Mouse (Mus musculus): ENCODE results near the gene Ttc19. TPM values are rescaled to one million over a fixed set of nuclear protein-coding genes. Genes with fewer than 3 reads are reported as not detected.
"Not testable (repeated sequence)": the region's sequence is repeated elsewhere in the genome, so short reads cannot be mapped to it uniquely, and the experiment has no call there.

The Ttc19 gene
- polyA plus RNA-seq, 1 experiment from 2014 or later, result 20.1 TPM

DNA sequence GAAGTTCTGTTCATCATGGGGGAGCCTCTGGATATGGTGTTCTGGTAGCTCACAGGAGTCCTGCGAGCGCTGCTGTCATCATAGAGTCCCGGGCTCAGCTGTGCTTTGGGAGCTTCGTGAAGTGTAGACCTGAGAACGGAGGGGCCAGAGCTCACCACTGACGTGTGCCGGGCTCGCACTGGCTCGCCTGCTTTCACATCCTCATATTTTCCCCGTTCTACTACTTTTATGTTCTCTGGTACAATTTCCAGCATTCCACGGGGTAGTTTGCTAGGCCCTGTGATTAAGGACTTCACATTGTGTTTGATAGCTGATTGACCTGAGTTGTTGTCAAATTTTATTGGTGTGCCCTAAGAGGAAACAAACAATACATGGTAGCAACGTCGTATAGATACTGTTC, 61.7 kb downstream of the Ttc19 start:
- Histone ChIP-seq H3K4me2 (replicated peaks; ENCODE audit: low read depth, low read length) (no peak overlapping the region), H3K9me3 (ENCODE audit: control insufficient read depth, low read depth, low read length) (no peaks in the 10 kb centered on the region), H3K4me3 (ENCODE audit: low read depth, low read length) (no peak overlapping the region), H3K27ac (ENCODE audit: low read length) (no peak overlapping the region), H3K36me3 (ENCODE audit: control insufficient read depth, insufficient read depth, low read length) (peaks cover 35% of the 10 kb centered on the region), H3K9ac (replicated peaks; ENCODE audit: low read depth, low read length) (no peak overlapping the region), H3K4me1 (ENCODE audit: control insufficient read depth, insufficient read depth, low read length) (no peaks in the 10 kb centered on the region), H3K27me3 (ENCODE audit: control insufficient read depth, insufficient read depth, low read length) (no peaks in the 10 kb centered on the region)
- WGBS, result 91% methylated on average over 13 of the region's 13 CpGs
- ATAC-seq (ENCODE audit: insufficient number of reproducible peaks, insufficient read depth, low FRiP score, low read depth), result no peak

DNA sequence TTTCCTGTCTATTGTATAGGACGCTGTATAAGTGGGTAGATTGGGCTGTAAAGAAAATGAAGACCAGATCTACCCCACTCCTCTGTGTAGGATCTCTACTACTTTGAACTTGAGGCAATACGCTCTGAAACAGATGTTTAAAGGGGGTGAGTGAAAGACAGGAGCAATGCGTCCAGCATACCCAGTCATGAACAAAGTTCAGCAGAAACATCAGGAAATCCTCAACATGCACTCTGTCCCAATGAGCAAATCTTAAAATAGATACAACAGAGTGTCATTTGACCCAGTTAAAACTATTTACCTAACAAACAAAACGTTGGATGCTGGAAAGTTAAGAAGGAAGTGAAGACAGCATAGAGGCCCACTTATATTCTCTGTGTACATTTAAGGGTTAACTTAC, 70.7 kb downstream of the Ttc19 start:
- no peak for ATAC-seq (ENCODE audit: insufficient number of reproducible peaks, insufficient read depth, low FRiP score, low read depth)
- Histone ChIP-seq H3K9me3 (ENCODE audit: control insufficient read depth, low read depth, low read length) (no peaks in the 10 kb centered on the region), H3K9ac (replicated peaks; ENCODE audit: low read depth, low read length) (no peak overlapping the region), H3K4me1 (ENCODE audit: control insufficient read depth, insufficient read depth, low read length) (no peaks in the 10 kb centered on the region), H3K27ac (ENCODE audit: low read length) (no peak overlapping the region), H3K4me2 (replicated peaks; ENCODE audit: low read depth, low read length) (no peak overlapping the region), H3K27me3 (ENCODE audit: control insufficient read depth, insufficient read depth, low read length) (no peaks in the 10 kb centered on the region), H3K36me3 (ENCODE audit: control insufficient read depth, insufficient read depth, low read length) (peaks cover 58% of the 10 kb centered on the region), H3K4me3 (ENCODE audit: low read depth, low read length) (no peak overlapping the region)
- 86% methylated on average over 4 of the region's 4 CpGs for WGBS

DNA sequence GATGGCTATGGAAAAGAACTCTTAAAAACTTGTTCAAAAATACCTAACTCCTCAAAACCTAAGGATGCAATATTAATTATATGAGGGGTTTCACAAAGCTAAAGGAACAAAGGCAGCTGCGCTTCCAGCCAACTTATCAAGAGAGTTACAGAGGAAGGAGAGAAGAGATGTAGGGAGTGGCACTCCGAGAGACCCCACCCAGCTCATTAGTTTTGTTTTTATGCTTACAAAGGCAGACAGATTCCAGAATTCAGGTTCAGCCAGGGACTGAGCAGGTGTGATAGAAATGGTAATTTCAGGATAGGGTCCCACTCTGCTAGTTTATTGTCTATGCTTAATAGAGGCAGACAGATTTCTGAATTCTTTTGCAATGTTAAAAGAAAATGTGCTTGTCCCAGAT, 73.9 kb downstream of the Ttc19 start:
- no peaks in the 10 kb centered on the region for H3K9me3 ChIP-seq (ENCODE audit: control insufficient read depth, low read depth, low read length)
- no peak for ATAC-seq (ENCODE audit: insufficient number of reproducible peaks, insufficient read depth, low FRiP score, low read depth)
- H3K4me3 ChIP-seq (ENCODE audit: low read depth, low read length), result no peak overlapping the region
- no peak overlapping the region for H3K9ac ChIP-seq (replicated peaks; ENCODE audit: low read depth, low read length)
- no peaks in the 10 kb centered on the region for H3K4me1 ChIP-seq (ENCODE audit: control insufficient read depth, insufficient read depth, low read length)
- H3K36me3 ChIP-seq (ENCODE audit: control insufficient read depth, insufficient read depth, low read length), result peaks cover 49% of the 10 kb centered on the region
- no peaks in the 10 kb centered on the region for H3K27me3 ChIP-seq (ENCODE audit: control insufficient read depth, insufficient read depth, low read length)
- WGBS, result 80% methylated on average over 2 of the region's 2 CpGs
- H3K27ac ChIP-seq (ENCODE audit: low read length), result no peak overlapping the region
- H3K4me2 ChIP-seq (replicated peaks; ENCODE audit: low read depth, low read length), result no peak overlapping the region

DNA sequence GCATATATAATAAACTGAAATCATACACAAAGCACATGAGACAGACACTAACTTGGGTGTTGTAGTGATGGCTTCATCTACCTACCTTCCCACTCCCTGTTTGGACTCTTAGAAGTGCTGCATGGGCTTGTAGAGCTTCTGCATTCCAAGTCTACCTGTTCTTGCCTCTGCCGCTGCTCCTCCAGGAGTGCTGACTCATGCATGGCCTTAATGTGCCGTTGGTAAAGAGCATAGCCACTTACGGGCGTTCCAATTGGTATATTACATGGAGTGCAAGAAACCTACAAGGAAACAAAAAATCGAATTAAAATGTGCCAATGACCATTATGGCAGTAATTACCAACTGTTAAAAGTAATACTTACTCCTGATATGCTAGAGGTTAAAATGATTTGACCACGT, 85.6 kb downstream of the Ttc19 start:
- no peaks in the 10 kb centered on the region for H3K9me3 ChIP-seq (ENCODE audit: control insufficient read depth, low read depth, low read length)
- H3K36me3 ChIP-seq (ENCODE audit: control insufficient read depth, insufficient read depth, low read length), result peaks cover 34% of the 10 kb centered on the region
- H3K27me3 ChIP-seq (ENCODE audit: control insufficient read depth, insufficient read depth, low read length), result no peaks in the 10 kb centered on the region
- 93% methylated on average over 6 of the region's 6 CpGs for WGBS
- no peaks in the 10 kb centered on the region for H3K4me1 ChIP-seq (ENCODE audit: control insufficient read depth, insufficient read depth, low read length)
- H3K4me3 ChIP-seq (ENCODE audit: low read depth, low read length), result no peak overlapping the region
- H3K4me2 ChIP-seq (replicated peaks; ENCODE audit: low read depth, low read length), result no peak overlapping the region
- H3K9ac ChIP-seq (replicated peaks; ENCODE audit: low read depth, low read length), result no peak overlapping the region
- no peak overlapping the region for H3K27ac ChIP-seq (ENCODE audit: low read length)
- ATAC-seq (ENCODE audit: insufficient number of reproducible peaks, insufficient read depth, low FRiP score, low read depth), result no peak

DNA sequence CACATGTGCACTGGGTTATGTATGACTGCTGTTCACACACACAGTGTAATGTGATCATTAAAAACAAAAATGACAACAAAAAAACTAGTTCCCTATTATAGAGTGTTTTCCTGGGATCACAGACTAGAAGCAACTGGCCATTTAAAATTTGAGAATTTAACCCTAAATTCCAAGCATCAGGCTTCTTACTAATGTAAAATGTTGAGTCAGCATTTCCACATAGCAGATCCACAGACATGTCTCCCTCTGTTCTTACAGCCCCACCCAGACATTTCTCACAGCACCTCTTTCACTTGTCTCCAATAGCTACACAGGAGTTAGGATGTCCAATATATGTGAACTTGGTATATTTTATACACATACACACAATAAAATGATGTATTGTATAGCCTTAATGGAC, 88.7 kb downstream of the Ttc19 start:
- peaks cover 34% of the 10 kb centered on the region for H3K36me3 ChIP-seq (ENCODE audit: control insufficient read depth, insufficient read depth, low read length)
- H3K27me3 ChIP-seq (ENCODE audit: control insufficient read depth, insufficient read depth, low read length), result no peaks in the 10 kb centered on the region
- H3K9me3 ChIP-seq (ENCODE audit: control insufficient read depth, low read depth, low read length), result no peaks in the 10 kb centered on the region
- no peak for ATAC-seq (ENCODE audit: insufficient number of reproducible peaks, insufficient read depth, low FRiP score, low read depth)
- no peak overlapping the region for H3K4me2 ChIP-seq (replicated peaks; ENCODE audit: low read depth, low read length)
- H3K4me1 ChIP-seq (ENCODE audit: control insufficient read depth, insufficient read depth, low read length), result no peaks in the 10 kb centered on the region
- H3K4me3 ChIP-seq (ENCODE audit: low read depth, low read length), result no peak overlapping the region
- H3K9ac ChIP-seq (replicated peaks; ENCODE audit: low read depth, low read length), result no peak overlapping the region
- no peak overlapping the region for H3K27ac ChIP-seq (ENCODE audit: low read length)

DNA sequence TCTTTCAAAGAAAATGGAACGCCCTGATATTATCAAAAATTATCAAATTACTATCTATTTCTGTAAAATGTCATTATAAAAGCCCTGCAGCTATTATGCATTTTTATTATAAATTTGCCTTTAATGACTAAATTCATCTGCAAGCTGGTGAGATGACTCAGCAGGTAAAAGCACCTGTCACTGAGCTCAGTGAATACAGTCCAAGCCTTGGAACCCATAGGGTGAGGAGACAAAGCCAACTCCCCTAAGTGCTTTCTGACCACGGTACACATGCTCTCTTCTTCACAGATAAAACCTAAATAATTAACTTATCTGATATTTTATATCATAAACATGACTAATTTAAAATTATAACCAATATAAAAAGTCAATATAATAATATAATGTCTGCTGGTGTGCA, 90.5 kb downstream of the Ttc19 start:
- no peaks in the 10 kb centered on the region for H3K27me3 ChIP-seq (ENCODE audit: control insufficient read depth, insufficient read depth, low read length)
- H3K4me3 ChIP-seq (ENCODE audit: low read depth, low read length), result no peak overlapping the region
- H3K36me3 ChIP-seq (ENCODE audit: control insufficient read depth, insufficient read depth, low read length), result peaks cover 32% of the 10 kb centered on the region
- WGBS, result 80% methylated on average over 2 of the region's 2 CpGs
- no peak overlapping the region for H3K9ac ChIP-seq (replicated peaks; ENCODE audit: low read depth, low read length)
- H3K4me2 ChIP-seq (replicated peaks; ENCODE audit: low read depth, low read length), result no peak overlapping the region
- no peak overlapping the region for H3K27ac ChIP-seq (ENCODE audit: low read length)
- no peaks in the 10 kb centered on the region for H3K4me1 ChIP-seq (ENCODE audit: control insufficient read depth, insufficient read depth, low read length)
- no peak for ATAC-seq (ENCODE audit: insufficient number of reproducible peaks, insufficient read depth, low FRiP score, low read depth)
- H3K9me3 ChIP-seq (ENCODE audit: control insufficient read depth, low read depth, low read length), result no peaks in the 10 kb centered on the region

DNA sequence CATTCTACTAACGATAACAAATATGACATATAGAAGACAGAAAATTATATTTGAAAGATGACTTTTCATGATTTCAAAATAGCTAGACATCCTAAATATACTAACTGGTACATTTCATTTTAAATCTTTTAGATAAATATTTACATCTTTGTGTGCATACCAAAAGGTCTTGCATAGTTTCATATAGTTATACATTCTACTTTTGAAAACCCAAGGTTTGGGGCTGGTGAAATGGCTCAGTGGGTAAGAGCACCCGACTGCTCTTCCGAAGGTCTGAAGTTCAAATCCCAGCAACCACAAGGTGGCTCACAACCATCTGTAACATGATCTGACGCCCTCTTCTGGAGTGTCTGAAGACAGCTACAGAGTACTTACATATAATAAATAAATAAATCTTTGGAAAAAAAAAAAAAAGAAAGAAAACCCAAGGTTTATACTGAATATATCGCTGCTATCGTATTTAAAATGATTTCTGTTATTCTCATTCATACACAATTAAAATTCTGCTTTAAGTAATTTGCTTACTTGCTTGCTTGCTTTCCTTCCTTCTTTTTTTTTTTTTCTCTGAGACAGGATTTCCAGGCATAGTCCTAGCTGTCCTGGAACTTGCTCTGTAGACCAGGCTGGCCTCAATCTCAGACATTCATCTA, 96.1 kb downstream of the Ttc19 start:
- not testable (repeated sequence) for H3K27me3 ChIP-seq (ENCODE audit: control insufficient read depth, insufficient read depth, low read length); H3K4me2 ChIP-seq (replicated peaks; ENCODE audit: low read depth, low read length); ATAC-seq (ENCODE audit: insufficient number of reproducible peaks, insufficient read depth, low FRiP score, low read depth); H3K4me1 ChIP-seq (ENCODE audit: control insufficient read depth, insufficient read depth, low read length); H3K9me3 ChIP-seq (ENCODE audit: control insufficient read depth, low read depth, low read length); H3K4me3 ChIP-seq (ENCODE audit: low read depth, low read length); H3K27ac ChIP-seq (ENCODE audit: low read length); H3K9ac ChIP-seq (replicated peaks; ENCODE audit: low read depth, low read length)
- 81% methylated on average over 6 of the region's 6 CpGs for WGBS
- H3K36me3 ChIP-seq (ENCODE audit: control insufficient read depth, insufficient read depth, low read length), result peaks cover 38% of the 10 kb centered on the region

Other genes with a start within 250 kb of the Ttc19 start
- 3.6 and 4.5 TPM in 2 replicates for gene Adora2b, start 32.5 kb upstream of the Ttc19 start, polyA plus RNA-seq (2014; fragmentation: Nextera tagmentation; extraction: Ambion mirVana)
- gene Zswim7, start 98 bp upstream of the Ttc19 start, polyA plus RNA-seq (2014; fragmentation: Nextera tagmentation; extraction: Ambion mirVana), result 25.2 and 25.6 TPM in 2 replicates
- 9.9 and 11.1 TPM in 2 replicates for gene Pigl, start 177.0 kb downstream of the Ttc19 start, polyA plus RNA-seq (2014; fragmentation: Nextera tagmentation; extraction: Ambion mirVana)
- gene Ncor1, start 177.1 kb downstream of the Ttc19 start, polyA plus RNA-seq (2014; fragmentation: Nextera tagmentation; extraction: Ambion mirVana), result 123 and 144 TPM in 2 replicates